Mouse (Mus musculus) right cerebral cortex, postnatal 14 days (tissue): ENCODE measurements around the gene Prdm16.

Source experiments
- DNase-seq: peaks from one replicate; pipeline ENCODE4 v3.0.0; 2022

Gene Prdm16

DNA sequence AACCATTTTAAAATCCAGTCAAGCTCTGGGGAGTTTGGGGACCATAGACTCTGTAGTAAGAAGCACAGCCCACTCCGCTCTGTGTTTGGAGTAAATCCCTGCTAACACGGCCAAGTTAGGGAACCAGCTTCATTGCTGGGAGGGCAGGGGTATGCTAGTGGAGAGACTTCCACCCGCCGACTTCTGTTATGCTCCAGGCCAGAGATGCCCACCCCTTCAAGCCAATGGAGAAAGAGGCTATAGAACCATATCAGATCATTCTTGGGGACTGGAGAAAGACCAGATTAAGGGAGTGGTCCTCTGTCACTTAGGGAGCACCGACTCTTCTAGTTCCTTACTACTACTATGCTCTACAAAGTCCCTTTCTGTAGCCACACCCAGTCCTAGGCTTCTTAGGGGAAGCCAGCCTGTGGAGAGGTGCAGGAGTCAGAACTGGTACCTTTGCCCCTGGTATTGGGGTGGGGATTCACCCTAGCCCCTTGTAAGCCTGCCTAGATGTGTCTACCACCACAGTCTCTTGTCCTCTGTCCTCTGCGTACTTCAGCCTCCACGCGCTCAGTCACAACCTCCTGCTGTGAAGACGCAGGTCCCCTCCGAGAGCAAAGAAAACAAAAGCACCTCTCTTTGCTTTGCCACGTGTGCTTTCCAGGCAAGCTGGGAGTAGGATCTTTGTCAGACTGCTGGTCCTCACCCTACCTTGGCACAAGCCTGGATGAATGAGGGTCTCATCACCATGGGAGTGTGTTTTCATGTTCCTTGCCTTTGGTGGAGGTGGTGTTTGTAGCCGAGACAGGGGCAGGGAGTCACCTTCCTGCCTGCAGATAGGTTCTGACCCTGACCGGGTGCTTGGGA lies 3.1 kb upstream of the Prdm16 start:
- DNase-seq: no peak

DNA sequence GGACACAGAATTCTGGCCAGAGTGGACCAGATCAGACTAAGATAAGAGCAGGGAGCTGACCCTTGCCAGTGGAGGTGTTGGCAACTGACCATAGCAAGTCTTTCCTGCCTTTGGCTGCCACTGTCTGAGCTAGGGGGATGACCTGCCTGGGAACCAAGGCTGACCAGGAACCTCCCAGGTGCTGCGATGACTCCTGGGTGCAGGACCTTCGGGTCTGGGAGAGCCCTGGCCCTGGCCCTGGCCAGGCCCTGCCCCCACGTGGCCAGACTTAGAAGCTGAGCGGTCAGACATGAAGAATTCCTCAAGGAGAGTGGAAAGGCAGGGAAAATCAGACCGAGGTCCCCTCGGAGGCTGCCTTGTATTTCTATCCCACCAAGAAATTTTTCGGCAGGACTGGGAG lies 2.5 kb upstream of the Prdm16 start:
- no peak for DNase-seq

DNA sequence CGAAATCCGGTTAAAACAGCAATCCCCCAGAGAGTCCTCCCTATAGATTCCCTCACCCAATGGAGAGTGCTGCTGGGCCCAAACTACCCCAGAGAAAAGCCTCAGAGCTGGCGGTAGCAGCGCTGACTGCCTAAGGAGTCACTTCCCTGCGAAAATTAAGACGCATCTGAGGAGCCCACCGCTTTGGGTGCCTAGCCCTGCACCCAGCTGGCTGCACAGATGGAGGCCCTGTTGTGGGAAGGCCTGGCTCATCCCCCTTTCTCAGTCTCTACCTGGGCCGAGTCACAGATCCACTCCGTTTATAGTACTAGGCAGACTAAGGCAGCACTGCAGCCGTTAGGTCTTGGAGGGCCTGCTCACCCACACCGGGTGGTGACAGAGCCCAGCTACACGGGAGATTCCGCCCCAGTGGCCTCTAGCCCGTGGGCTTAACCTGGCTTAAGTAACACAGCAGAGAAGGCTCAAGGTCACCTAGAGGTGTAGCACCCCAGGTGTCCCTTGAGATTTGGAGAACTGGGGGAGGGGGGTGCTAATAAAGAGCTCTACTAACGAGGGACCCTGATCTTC lies 1.7 kb upstream of the Prdm16 start:
- DNase-seq: no peak

DNA sequence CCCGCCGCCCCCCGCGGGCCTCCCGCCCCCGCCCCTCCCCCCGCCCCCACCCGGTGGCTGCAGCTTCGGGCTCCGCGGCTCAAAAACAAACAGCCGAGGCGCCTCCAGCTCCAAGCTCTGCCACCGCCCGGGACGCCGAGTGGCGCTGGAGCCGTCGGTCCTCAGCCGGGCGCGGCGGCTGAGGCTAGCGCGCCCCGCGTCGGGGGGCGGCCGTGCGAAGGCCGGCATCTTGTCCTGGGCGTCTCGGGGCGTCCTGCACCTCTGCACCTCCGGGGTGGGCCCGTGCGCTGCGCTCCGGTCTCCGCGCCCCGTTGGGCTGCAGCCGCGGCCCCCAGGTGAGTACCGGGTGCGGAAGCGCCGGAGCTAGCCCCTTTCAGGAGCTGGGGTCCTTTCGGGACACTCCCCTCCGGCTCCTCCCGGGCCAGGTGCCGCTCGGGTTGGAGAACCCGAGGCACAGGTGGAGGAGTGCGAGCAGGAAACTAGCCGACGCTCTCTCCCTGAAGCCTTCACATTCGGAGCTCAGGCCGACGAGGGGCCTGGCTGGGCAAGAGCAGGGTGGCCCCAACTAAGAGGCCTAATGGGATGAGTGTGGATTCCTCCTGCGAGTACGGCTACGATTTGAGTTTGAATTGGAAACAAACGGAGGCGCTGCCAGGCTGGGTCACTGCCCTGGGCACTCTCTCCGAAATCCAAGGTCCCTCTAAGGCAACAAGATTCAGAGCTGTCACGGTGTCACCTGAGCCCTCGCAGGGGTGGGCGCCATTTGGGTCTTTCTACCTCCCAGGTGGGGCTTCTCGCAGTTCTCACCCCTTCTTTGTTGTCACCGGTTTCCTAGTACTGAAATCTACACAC lies 1.0 kb upstream of the Prdm16 start:
- no peak for DNase-seq

GRCm38 (mm10) chr4:154636053-154636433 lies 630 bp downstream of the Prdm16 start:
- DNase-seq: no peak

DNA sequence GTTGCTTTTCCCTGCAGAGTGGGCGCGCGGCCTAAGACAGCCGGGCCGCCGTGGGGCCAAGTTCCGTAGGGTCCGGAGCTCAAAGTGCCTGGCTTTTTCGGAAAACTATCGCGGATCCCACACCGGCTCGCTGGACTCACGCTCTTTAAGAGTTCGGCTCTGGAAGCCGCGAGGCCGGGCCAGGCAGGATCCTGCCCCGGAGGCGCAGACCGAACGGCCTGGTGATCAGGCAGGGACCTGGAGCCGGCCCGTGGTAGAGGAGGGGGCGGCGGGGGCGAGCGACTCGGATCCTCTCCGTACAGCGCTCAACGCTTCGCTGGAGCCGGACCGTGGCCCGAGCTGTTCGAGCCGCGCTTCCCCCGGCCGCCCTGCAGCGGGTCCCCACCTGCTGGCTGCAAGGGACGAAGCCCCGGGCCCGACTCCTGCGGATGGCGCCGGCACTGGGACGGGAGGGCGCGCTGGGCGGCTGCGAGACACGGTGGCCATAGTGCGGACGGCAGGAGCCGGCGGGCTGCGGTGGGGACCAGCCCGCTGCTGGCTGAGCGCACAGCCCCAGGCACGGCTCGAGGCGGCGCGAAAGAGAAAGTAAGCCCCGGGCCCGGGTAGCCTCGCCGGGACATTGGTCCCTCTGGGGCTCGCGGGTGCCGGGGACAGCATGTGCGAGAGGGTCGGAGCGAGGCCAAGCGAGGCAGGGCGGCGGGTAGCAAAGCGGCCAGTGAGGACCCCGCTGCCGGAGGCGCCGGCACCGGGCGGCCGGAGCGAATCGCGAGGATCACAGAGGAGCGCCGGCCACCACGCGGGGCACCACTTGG lies 1.2 kb downstream of the Prdm16 start:
- DNase-seq: no peak

GRCm38 (mm10) chr4:154634470-154635240 lies 2.0 kb downstream of the Prdm16 start:
- DNase-seq: no peak

GRCm38 (mm10) chr4:154634001-154634400 lies 2.7 kb downstream of the Prdm16 start:
- no peak for DNase-seq

DNA sequence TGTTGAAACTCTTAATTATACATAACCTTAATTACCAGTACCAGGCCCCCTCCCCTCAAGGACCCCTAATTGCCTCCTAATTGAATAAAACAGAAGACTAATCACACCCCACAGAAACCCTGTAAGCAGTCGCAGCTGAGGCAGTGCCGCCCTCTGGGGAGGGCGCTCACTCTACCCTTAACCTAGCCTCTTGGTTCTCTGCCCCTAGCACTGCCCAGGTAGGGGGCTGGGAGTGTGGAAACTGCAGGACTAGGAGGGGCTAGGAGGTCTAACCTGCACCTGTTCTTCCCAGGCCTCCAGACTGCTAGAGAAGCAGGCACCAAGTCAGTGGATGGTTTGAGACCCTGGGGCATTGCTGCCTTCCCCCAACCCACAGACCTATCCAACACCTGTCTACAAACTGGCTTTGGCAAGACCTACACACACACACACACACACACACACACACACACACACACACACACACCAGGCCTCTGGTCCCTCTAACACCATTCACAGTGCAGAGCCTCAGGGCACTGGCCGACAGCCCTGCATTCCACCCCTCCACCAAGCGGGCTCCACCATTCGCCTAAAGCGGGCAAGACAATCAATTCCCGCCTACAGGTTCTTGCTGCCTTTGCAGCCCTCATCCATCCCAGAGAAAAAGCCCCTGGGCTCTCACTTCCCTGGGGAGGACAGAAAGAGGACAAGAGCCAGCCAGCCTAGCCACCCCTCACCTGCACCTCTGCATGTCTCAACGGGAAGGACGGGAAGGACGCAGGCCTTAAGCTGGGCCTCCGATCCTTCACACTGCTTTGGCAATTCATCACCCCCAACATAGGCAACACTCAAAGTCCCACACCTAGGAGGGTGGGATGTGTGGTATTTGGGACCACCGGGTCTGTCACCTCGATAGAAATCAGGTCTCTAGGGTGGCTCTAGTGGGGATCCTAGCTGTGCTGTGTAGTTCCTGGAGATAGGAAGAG lies 3.6 kb downstream of the Prdm16 start:
- DNase-seq: no peak

DNA sequence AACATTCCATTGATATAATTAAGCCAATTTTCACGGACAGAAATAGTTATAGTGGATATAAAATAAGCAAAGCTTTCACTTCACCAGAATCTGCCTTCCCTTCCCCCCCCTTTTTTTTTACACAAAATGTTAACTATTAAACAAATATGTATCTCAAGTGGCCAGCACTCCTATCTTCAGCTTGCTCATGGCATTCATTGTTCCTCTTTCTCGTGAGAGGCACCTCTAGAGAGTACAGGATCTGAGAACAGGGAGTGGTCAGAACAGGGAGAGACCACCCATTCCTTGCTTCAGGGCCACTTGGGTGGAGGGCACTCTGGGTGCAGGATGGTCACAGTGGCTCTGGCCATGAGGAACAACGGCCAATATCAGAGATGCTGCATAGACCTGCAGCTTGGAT lies 5.9 kb downstream of the Prdm16 start:
- DNase-seq: no peak

GRCm38 (mm10) chr4:154627419-154628142 lies 9.1 kb downstream of the Prdm16 start:
- no peak for DNase-seq

GRCm38 (mm10) chr4:154626282-154626681 lies 10.4 kb downstream of the Prdm16 start:
- DNase-seq: no peak

DNA sequence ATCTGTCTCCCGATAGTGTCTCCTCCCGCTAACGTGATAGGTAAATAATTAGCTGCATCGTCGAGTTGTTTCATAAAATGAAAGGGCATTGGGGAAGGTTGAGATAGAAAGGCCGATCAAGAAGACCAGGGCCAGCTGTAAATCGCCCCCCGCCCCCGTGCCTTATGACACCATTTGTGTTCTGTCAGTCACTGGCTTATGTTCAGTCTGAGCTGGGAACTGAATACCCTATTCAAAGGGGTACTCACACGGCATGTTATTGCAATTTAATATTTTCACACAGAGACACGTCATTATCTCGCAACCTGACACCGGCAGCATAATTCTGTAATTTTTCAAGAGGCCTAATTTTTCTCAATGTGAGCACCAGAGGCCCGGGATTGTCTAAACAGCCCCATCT lies 11.0 kb downstream of the Prdm16 start:
- no peak for DNase-seq

DNA sequence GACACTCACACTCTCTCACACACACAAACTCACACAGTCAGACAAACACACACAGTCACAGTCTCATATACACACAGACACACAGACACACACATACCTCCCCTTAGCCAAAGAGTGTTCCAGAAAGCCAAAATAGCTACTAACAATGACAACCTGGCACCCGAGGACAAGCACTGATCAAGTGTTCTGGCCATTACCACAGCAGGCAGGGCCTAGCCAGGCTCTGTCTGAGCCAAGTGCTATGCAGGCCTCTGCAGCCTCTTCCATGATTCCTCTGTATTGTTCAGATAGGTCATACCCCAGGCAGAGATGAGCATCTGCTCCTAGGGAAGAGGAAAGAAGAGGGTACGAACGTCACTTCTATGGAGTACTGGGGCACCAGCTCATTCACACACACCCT lies 13.4 kb downstream of the Prdm16 start:
- no peak for DNase-seq

DNA sequence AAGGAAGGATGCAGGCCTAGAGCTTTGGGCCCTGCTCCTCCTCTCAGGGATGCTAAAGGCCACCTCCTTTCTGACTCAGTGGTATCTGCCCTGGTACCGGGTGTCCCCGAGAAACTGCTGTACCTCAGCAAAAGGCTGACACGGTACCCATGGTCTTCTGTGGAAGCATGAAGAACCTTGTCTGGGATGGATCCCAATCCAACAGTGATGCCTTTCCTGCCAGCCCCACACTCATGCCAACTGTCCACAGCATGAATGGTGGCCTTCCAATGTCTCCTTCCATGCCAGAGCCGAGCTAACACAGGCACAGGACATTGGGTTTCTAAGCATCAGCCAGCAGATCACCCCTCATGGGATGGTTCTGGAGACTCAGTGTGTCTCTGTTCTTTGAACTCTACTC lies 14.2 kb downstream of the Prdm16 start:
- DNase-seq: no peak

DNA sequence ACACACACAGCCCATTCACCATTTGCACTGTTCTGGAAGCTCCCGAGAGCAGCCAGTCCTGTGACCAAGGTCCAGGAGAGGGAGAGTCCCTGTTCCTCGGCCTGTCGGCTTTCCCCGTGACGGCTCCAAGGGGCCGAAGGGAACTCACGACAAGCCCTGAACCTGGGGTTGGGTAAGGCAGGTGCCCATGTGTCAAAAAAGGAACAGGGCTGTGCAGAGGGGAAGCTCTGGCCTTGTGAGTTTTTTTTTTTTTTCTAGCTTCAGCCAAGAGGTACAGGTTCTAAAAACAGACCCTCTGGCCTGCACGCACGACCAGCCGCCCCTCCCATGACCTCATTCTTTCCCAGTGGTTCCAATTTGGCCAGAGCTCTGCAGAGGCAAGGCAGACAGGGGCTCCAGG lies 25.5 kb downstream of the Prdm16 start:
- no peak for DNase-seq

- no peak for DNase-seq
Measured at GRCm38 (mm10) chr4:154607724-154608123, 28.9 kb downstream of the Prdm16 start.

GRCm38 (mm10) chr4:154604442-154604830 lies 32.2 kb downstream of the Prdm16 start:
- no peak for DNase-seq

- DNase-seq: no peak
Measured at GRCm38 (mm10) chr4:154603663-154604441, 32.8 kb downstream of the Prdm16 start.
